Mouse (Mus musculus) cortical plate, adult 2 months (tissue): ENCODE results near the gene Prkag1.

Experiments used
- CTCF ChIP-seq: fragments of 200-500 bp; IDR thresholded peaks from 2 replicates; pipeline ENCODE4 v1.5.1; 2011; ENCODE audit warnings: mild to moderate bottlenecking, control low read depth, low read length; ENCODE audit not compliant: insufficient read depth; ENCODE audit errors: extremely low read depth
- POLR2A ChIP-seq: fragments of 200-500 bp; IDR thresholded peaks from 2 replicates; pipeline ENCODE4 v1.6.1; 2011; ENCODE audit warnings: mild to moderate bottlenecking, low read length, control low read depth; ENCODE audit not compliant: insufficient read depth; ENCODE audit errors: extremely low read depth

GRCm38 (mm10) chr15:98775533-98775932 lies 55.8 kb downstream of the Prkag1 start:
- TF ChIP-seq CTCF (no peak), POLR2A (no peak)
